Mouse (Mus musculus) ES-Bruce4 (cell line): ENCODE results near the gene Lpp.

Experiments
- CTCF ChIP-seq: IDR thresholded peaks from one replicate; pipeline ENCODE4 v1.8.1; 2011; ENCODE audit warnings: low read depth, low read length
- POLR2A ChIP-seq: IDR thresholded peaks from one replicate; pipeline ENCODE4 v1.8.1; 2011; ENCODE audit warnings: low read length; ENCODE audit not compliant: insufficient read depth

- TF ChIP-seq POLR2A (no peak), CTCF (no peak)
Observed at GRCm38 (mm10) chr16:24421687-24422418, 28.5 kb downstream of the Lpp start.
